Mouse (Mus musculus) MEL (cell line): ENCODE data around the gene Pros1. TPM values are rescaled to one million over a fixed set of nuclear protein-coding genes. Genes with fewer than 3 reads are reported as not detected.

ENCODE experiments used
- DNase-seq: peaks from one replicate; pipeline ENCODE4 v3.0.0; 2011; ENCODE audit warnings: low read depth, low spot score
- H3K27ac ChIP-seq: 2 replicates; pipeline ENCODE4 v1.5.1; 2012; ENCODE audit warnings: low read depth, mild to moderate bottlenecking, control low read depth, low read length, moderate library complexity; ENCODE audit not compliant: control insufficient read depth
- H3K27me3 ChIP-seq, 2 experiments: fragments of 150-350 bp in 1 of 2; sonication (generic) in 1 of 2; 2 replicates each; pipeline ENCODE4 v1.6.1; 2012; ENCODE audit warnings: low read length in 2 of 2, mild to moderate bottlenecking in 2 of 2, improper control_type of control experiment in 1 of 2, moderate library complexity in 1 of 2; ENCODE audit not compliant: insufficient read depth in 2 of 2, control insufficient read depth in 1 of 2
- H3K36me3 ChIP-seq, 2 experiments: 2 replicates each; pipeline ENCODE4 v1.6.1; 2012 to 2014; ENCODE audit warnings: low read length in 2 of 2, improper control_type of control experiment in 1 of 2, inconsistent platforms in 1 of 2, mild to moderate bottlenecking in 1 of 2; ENCODE audit not compliant: insufficient read depth in 2 of 2, control insufficient read depth in 1 of 2
- H3K4me1 ChIP-seq, 2 experiments: fragments of 150-350 bp in 1 of 2; sonication (generic) in 1 of 2; 2 replicates each; pipeline ENCODE4 v1.6.1; 2012; ENCODE audit warnings: low read length in 2 of 2, improper control_type of control experiment in 1 of 2, mild to moderate bottlenecking in 1 of 2; ENCODE audit not compliant: insufficient read depth in 2 of 2, control insufficient read depth in 1 of 2
- H3K4me3 ChIP-seq, 2 experiments: fragments of 150-350 bp in 1 of 2; sonication (generic) in 1 of 2; 2 replicates each; pipeline ENCODE4 v1.5.1; 2012; ENCODE audit warnings: low read depth in 2 of 2, low read length in 2 of 2, mild to moderate bottlenecking in 2 of 2, moderate library complexity in 2 of 2, control low read depth in 1 of 2, improper control_type of control experiment in 1 of 2; ENCODE audit not compliant: control insufficient read depth in 1 of 2, insufficient read depth in 1 of 2
- H3K79me2 ChIP-seq: 2 replicates; pipeline ENCODE4 v1.6.1; 2012; ENCODE audit warnings: mild to moderate bottlenecking, low read length, moderate library complexity; ENCODE audit not compliant: control insufficient read depth, poor library complexity, insufficient read depth
- H3K9ac ChIP-seq: 2 replicates; pipeline ENCODE4 v1.6.1; 2012; ENCODE audit warnings: low read depth, mild to moderate bottlenecking, control low read depth, low read length, moderate library complexity; ENCODE audit not compliant: control insufficient read depth, poor library complexity, severe bottlenecking
- H3K9me3 ChIP-seq: fragments of 150-350 bp; sonication (generic); replicated peaks from 2 replicates; pipeline ENCODE4 v1.6.1; 2012; ENCODE audit warnings: mild to moderate bottlenecking, low read length, improper control_type of control experiment, moderate library complexity; ENCODE audit not compliant: insufficient read depth
- BHLHE40 ChIP-seq: IDR thresholded peaks from 2 replicates; pipeline ENCODE4 v1.6.1; 2012; ENCODE audit warnings: low read depth, mild to moderate bottlenecking, inconsistent platforms, low read length, improper control_type of control experiment, borderline replicate concordance
- CTCF ChIP-seq, 3 experiments: IDR thresholded peaks in 2 of 3; conservative IDR thresholded peaks in 1 of 3; 2 replicates each; pipeline ENCODE4 v1.5.1; 2011 to 2012; ENCODE audit warnings: low read length in 3 of 3, low read depth in 2 of 3, mild to moderate bottlenecking in 2 of 3, improper control_type of control experiment in 1 of 3, inconsistent platforms in 1 of 3, mixed read lengths in 1 of 3, moderate library complexity in 1 of 3; ENCODE audit not compliant: control insufficient read depth in 1 of 3, insufficient read depth in 1 of 3, poor library complexity in 1 of 3, severe bottlenecking in 1 of 3
- KAT2A ChIP-seq: conservative IDR thresholded peaks from 2 replicates; pipeline ENCODE4 v1.6.1; 2012; ENCODE audit warnings: low read depth, low read length, improper control_type of control experiment, inconsistent platforms
- MAFK ChIP-seq: IDR thresholded peaks from 2 replicates; pipeline ENCODE4 v1.6.1; 2011; ENCODE audit warnings: low read depth, mild to moderate bottlenecking, low read length, improper control_type of control experiment, borderline replicate concordance
- MAX ChIP-seq: IDR thresholded peaks from 2 replicates; pipeline ENCODE4 v1.6.1; 2011; ENCODE audit warnings: low read length, improper control_type of control experiment
- MYB ChIP-seq: IDR thresholded peaks from 2 replicates; pipeline ENCODE4 v1.6.1; 2011; ENCODE audit warnings: mild to moderate bottlenecking, low read depth, low read length, improper control_type of control experiment
- MYC ChIP-seq: IDR thresholded peaks from 2 replicates; pipeline ENCODE4 v1.6.1; 2011; ENCODE audit warnings: low read depth, mild to moderate bottlenecking, low read length, improper control_type of control experiment, moderate library complexity
- NRF1 ChIP-seq: IDR thresholded peaks from 2 replicates; pipeline ENCODE4 v1.6.1; 2014; ENCODE audit warnings: low read depth, mild to moderate bottlenecking, inconsistent platforms, low read length, improper control_type of control experiment, moderate library complexity; ENCODE audit not compliant: poor library complexity, insufficient read depth, severe bottlenecking
- RCOR1 ChIP-seq: IDR thresholded peaks from 2 replicates; pipeline ENCODE4 v1.6.1; 2012; ENCODE audit warnings: low read depth, mild to moderate bottlenecking, inconsistent platforms, low read length, improper control_type of control experiment
- polyA plus RNA-seq, 2 experiments: library from polyadenylated mRNA; stranded (reverse) in 1 of 2; unstranded in 1 of 2; fragments of >175 nt in 1 of 2; fragments of >200 nt in 1 of 2; gene quantifications; 2 replicates each; pipeline versions ENCODE4 v1.2.1 to v1.2.4; 2012; ENCODE audit warnings: low replicate concordance in 2 of 2, low read depth in 1 of 2; ENCODE audit not compliant: insufficient read length in 2 of 2, insufficient read depth in 1 of 2, missing spikeins in 1 of 2
- total RNA-seq: library from RNA; depleted of rRNA; stranded (reverse); fragments of 300-350 nt; gene quantifications from 2 replicates; pipeline ENCODE4 v1.2.3, GENCODE M21; 2012

Pros1 gene
- total and polyA plus RNA-seq, 3 experiments, result 1.7 TPM; not detected in 1

DNA sequence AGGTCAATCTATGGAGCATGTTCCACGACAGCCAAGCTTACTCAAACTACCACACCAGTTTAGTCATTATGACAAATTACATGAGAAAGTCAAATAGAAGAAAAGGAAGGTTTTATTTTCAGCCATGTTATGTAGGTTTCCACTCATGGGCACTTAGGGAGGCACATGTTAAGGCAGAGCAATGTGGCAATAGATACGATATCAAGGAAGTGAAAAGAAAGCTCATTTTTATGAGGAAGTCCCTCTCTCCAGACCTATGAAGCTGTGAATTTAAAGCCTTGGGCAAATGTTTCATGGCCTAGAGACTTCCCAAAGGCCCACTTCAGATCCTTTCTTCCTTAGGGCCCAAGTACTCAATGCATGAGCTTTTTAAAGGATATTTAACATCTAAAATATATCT, 3.4 kb downstream of the Pros1 start:
- Histone ChIP-seq H3K9ac (no peak overlapping the region), H3K27ac (no peak overlapping the region)
- no peak for DNase-seq
- 0 out of 2 replicates have a peak, but pooled peaks have one; percentile 22 for TF ChIP-seq MYC
- TF ChIP-seq RCOR1, result no peak
- TF ChIP-seq, all 39 proteins: peak for 1
- Histone ChIP-seq H3K36me3 (peaks cover 0 to 18% of the 10 kb centered on the region in 2 experiments; a peak in 2 of 4 replicates), H3K79me2 (no peaks in the 10 kb centered on the region), H3K27me3 (no peaks in the 10 kb centered on the region), H3K4me1 (peaks cover 11 to 18% of the 10 kb centered on the region in 2 experiments), H3K9me3 (no peaks in the 10 kb centered on the region), H3K4me3 (no peak overlapping the region)

DNA sequence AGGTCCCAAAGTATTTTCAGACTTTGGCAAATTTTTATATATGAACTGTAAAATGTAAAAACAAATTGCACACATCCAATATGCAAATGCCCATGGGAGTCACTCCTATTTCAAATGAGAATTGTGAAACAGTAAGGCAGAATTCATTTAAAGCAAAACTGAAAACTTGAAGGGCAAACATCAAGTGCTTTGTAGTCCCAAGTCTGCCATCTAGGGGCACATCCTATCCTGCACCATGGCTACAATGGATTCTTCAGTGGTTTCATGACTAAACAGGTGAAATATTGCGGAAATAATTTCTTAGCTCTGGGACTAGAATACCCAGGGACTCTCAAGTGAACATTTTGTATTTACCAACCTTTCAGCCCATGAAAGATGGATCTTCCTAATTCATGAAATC, 3.9 kb downstream of the Pros1 start:
- Histone ChIP-seq H3K4me3 (no peak overlapping the region), H3K27me3 (no peaks in the 10 kb centered on the region), H3K36me3 (peaks cover 0 to 18% of the 10 kb centered on the region in 2 experiments; a peak in 2 of 4 replicates), H3K27ac (no peak overlapping the region), H3K9ac (no peak overlapping the region), H3K4me1 (peaks cover 11 to 18% of the 10 kb centered on the region in 2 experiments), H3K9me3 (no peaks in the 10 kb centered on the region), H3K79me2 (no peaks in the 10 kb centered on the region)
- no peak for DNase-seq
- TF ChIP-seq CTCF (IDR thresholded peaks at IDR 0.05 in 2 of 3, conservative IDR thresholded peaks at IDR 0.05 in 1 of 3; ENCODE audit: control insufficient read depth in 1 of 3, insufficient read depth in 1 of 3, low read depth in 2 of 3, low read length in 3 of 3, poor library complexity in 1 of 3, severe bottlenecking in 1 of 3), result peak in 1 of 3 experiments; percentile 33; a peak in 3 of 6 replicates
- TF ChIP-seq KAT2A, result no peak

DNA sequence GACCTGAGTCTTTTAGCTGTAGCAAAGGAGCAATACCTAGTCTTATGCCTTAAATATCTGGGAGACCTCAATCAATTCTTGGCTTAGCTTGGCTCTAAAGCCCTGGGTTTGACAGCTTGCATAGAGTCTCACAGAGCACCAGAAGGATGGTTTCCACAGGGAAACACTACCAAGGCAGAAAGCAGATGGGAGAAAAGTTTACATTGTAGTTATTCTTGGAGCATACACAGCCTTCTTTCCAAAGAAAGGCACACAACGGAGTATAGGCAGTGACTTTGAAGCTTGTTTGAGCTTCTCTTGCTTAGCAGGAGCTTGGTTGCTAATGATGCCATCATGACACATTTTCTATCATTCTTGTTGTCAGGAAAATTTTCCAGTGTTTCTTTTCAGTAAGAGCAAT, 6.0 kb downstream of the Pros1 start:
- no peak overlapping the region for H3K4me3 ChIP-seq
- no peaks in the 10 kb centered on the region for H3K9me3 ChIP-seq
- TF ChIP-seq MYB (no peak), NRF1 (no peak), MAX (no peak), BHLHE40 (no peak), MAFK (no peak), CTCF (IDR thresholded peaks at IDR 0.05 in 2 of 3, conservative IDR thresholded peaks at IDR 0.05 in 1 of 3; ENCODE audit: control insufficient read depth in 1 of 3, insufficient read depth in 1 of 3, low read depth in 2 of 3, low read length in 3 of 3, poor library complexity in 1 of 3, severe bottlenecking in 1 of 3) (no peak)
- H3K36me3 ChIP-seq, result peaks cover 0 to 14% of the 10 kb centered on the region in 2 experiments; a peak in 2 of 4 replicates
- H3K27me3 ChIP-seq, result no peaks in the 10 kb centered on the region
- DNase-seq, result no peak
- peaks cover 8 to 15% of the 10 kb centered on the region in 2 experiments for H3K4me1 ChIP-seq
- H3K9ac ChIP-seq, result no peak overlapping the region
- H3K27ac ChIP-seq, result no peak overlapping the region
- H3K79me2 ChIP-seq, result no peaks in the 10 kb centered on the region
